Mouse (Mus musculus) urinary bladder, postnatal 36 days (tissue): ENCODE data around the gene Gm5168.
"Not testable (repeated sequence)": the region's sequence is repeated elsewhere in the genome, so short reads cannot be mapped to it uniquely, and the experiment has no call there.

Source experiments
- DNase-seq, 2 experiments: peaks; one replicate each; pipeline ENCODE4 v3.0.0; 2022; ENCODE audit warnings: low spot score in 2 of 2, mixed read lengths in 1 of 2

Gene Gm5168

GRCm38 (mm10) chrX:26050941-26051340 is at the start of gene Gm5168:
Gene Gm5168 (minus strand): TSS chrX:26051041.
- DNase-seq: not testable (repeated sequence)
